Mouse (Mus musculus): ENCODE results near the gene Hemgn.

The Hemgn gene

DNA sequence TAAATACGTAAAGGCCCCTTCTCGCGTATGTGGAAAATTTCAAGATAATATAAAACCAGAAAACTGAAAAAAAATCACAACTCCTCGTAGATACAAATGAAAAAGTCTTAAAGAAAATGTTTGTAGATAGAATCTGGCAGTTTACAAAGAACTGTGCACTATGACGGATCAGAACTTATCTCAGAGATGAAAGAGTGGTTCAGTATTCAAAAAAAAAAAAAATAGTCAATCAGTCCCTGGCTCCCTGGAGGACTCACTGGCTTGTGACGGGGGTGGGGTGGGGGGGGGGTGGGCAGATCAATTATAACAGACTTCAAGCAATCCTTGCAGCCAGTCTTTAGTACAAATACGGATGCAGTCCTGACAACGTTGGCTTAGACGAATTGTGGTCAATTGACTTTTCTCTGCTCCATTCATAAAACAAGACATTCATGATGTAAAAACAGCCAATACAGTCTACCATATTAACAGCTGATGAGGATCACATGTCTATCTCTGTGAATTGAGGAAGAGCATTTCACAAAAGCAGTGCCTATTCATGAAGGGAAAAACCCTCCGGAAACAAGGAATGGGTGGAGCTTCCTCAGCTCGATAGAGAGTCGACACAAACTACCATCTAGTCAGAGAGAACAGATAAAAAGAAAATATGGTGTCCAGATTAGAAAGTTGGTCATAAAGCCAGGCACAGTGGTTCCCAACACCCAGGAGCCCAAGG lies 53.6 kb downstream of the Hemgn start:
- DNase-seq (ENCODE audit: low read depth, low spot score) = peak; percentile 47

DNA sequence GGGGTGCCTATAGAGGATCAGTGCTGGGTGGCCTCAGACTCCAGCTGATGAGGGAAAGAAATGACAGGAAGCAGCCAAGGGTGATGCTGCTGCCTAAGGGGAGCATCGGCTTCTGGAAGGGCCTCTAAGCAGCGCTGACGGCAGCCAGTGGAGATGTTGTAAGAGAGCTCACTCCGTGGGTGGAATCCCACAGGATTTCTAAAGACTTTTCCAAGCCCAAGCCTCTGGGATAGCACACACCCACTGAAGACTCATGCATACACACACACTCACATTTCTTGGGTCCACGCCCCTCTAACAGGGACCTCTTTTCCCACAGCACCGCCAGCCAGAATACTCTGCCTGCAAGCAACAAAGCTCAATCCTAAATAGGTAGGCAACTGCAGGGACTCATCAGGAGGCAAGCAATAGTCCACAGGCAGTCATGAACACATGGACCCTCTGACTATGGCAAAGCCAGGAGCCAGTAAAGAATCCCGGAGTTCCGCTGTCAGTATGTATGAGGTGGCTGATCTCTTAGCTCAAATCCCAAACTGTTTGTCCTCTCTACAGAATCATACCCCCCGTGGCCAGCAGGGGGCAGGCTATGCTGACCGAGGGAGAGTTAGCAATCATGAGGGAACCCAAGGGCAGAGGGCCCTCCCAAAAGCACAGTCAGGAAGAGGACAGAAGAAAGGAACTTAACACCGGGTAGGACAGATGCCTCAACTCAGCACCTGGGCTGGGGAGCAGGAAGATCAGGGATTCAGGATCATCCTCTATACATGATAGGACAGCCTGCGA lies 56.8 kb downstream of the Hemgn start:
- DNase-seq (ENCODE audit: low read depth, low spot score) = peak; percentile 47

DNA sequence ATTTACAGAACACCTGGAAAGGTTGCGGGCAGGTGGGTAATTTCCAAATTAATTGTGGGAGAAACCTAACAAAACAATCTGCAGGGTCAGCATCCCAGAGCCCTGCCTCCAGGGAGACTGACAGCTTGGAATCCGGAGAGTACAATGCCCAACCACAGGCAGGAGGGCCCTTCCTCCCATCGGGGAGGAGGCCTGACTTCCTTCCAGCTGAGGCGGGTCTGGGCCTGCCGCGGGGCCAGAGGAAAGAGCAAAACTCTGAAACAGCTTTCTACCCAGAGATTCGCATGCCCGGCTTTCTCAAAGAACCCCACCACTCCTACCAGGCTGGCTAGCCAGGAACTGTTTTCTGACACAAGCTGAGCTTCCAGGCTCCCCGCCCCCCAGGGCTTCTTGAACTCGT lies 60.3 kb downstream of the Hemgn start:
- DNase-seq (ENCODE audit: low read depth, low spot score) = no peak

- DNase-seq (ENCODE audit: low read depth, low spot score) = no peak
Measured at GRCm38 (mm10) chr4:46349530-46349929, 63.8 kb downstream of the Hemgn start.

DNA sequence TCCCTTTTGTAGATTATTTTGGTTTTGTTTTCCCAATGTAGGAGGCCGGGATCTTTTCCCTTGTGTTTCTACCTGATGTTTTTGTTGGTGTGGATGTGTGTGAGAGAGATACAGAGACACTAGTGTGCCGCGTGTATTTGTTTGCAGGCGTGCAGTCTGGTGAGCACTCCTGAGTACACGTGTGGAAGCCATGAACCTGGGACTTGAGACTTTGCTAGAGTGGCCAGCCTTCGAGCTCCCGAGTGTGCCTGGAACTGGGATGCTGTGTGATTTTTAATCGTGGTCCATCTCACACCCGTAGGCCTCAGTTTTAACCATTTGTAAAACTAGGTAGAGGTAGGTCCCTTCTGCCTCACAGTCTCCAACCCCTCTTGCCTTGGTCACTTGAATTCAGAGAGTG lies 64.4 kb downstream of the Hemgn start:
- no peak for DNase-seq (ENCODE audit: low read depth, low spot score)

GRCm38 (mm10) chr4:46347580-46348515 lies 65.5 kb downstream of the Hemgn start:
- DNase-seq (ENCODE audit: low read depth, low spot score) = no peak

DNA sequence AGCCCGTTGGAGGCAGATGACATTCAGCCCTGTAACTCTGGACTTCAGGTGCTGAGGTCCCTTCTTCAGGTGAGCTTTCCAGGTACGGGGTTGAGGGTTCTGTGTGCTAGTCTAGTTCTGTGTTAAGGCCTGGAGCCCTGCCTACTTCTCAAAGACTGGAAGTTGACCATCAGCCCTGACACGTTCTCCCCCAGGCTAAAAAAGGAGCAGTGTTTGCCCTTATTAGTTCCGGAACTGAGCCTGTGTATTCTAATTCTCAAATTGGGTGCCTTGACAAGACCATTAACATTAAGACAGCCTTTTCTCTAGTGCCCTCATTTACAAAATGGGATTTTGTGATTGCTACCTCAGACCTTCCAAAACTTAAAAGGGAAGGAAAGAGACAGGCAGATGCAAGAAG lies 66.2 kb downstream of the Hemgn start:
- DNase-seq (ENCODE audit: low read depth, low spot score) = no peak

DNA sequence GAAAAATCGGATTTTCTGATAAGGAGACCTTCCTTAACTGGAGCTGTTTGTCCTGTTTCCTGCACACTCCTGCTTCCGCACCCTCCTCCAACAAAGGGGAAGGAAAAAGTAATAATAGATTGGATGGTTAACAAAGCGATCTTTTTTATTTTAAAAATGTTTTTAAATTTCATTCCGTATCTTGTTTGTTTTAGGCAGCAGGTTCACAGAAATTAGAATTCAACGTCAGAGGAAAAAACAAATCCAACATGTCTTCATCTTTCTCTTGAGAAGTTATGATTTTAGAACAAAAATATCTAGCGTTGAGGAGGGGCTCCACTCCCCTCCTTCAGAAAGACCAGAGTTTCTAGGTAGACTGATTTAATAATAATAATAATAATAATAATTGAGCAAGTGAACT lies 67.1 kb downstream of the Hemgn start:
- no peak for DNase-seq (ENCODE audit: low read depth, low spot score)

- no peak for DNase-seq (ENCODE audit: low read depth, low spot score)
Measured at GRCm38 (mm10) chr4:46345773-46346100, 67.6 kb downstream of the Hemgn start.

DNA sequence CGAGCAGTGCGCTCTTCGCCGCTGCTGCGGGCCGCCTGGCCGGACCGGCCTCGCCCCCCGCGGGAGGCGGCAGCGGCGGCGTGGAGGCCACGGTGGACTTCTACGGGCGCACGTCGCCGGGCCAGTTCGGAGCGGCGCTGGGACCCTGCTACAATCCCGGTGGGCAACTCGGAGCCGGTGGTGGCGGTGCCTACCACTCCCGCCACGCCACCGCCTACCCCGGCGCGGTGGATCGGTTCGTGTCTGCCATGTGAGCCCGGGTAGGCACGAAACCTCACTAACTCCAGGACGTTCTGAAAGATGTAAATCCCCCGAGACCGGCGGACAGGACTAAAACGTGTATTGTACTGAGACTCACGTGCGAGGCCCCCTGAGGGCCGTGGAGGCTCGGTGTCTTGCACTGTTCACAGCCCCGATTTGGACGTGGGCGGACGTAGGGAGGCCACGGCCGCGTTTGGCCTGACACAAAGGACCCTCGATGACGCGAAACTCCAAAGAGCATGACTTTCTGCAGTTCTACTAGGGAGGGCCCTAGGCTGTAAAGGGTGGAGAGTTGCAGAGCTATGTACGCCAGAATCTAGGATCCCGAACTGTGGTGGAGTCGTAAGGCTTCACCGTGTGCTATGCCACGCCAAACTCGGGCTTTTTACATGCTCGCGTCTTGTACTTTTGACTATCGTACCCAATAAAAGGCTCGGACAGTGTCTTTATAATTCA lies 68.1 kb downstream of the Hemgn start:
- no peak for DNase-seq (ENCODE audit: low read depth, low spot score)

GRCm38 (mm10) chr4:46344288-46344687 lies 69.0 kb downstream of the Hemgn start:
- DNase-seq (ENCODE audit: low read depth, low spot score) = peak; percentile 60
